Mouse (Mus musculus) CH12.LX (cell line): ENCODE data around the gene Hs3st3b1. TPM values are rescaled to one million over a fixed set of nuclear protein-coding genes. Genes with fewer than 3 reads are reported as not detected.

Experiments
- polyA plus RNA-seq: library from polyadenylated mRNA; unstranded; fragments of >175 nt; gene quantifications from 2 replicates; pipeline ENCODE4 v1.2.1, GENCODE M21; 2012; ENCODE audit warnings: low read depth; ENCODE audit not compliant: insufficient read length
- total RNA-seq, 2 experiments: library from RNA; depleted of rRNA; stranded (reverse); fragments of 300-350 nt in 1 of 2; fragments of >200 nt in 1 of 2; gene quantifications; 2 replicates each; pipeline ENCODE4 v1.2.3; 2012 to 2014

Gene Hs3st3b1
- total and polyA plus RNA-seq, 3 experiments = 1.1 to 2.0 (median 2.0) TPM

Other genes starting within 250 kb of the Hs3st3b1 start
- gene Cox10, start 157.2 kb upstream of the Hs3st3b1 start, total RNA-seq (2012; rRNA removed) = 35.2 and 37.5 TPM in 2 replicates
- gene Cox10, start 157.2 kb upstream of the Hs3st3b1 start, total RNA-seq (2014; rRNA removed) = 19.6 and 23.4 TPM in 2 replicates
- gene Cox10, start 157.2 kb upstream of the Hs3st3b1 start, polyA plus RNA-seq = 53.0 and 60.3 TPM in 2 replicates